Comparison of ENCODE assay signal across 18 mouse cellular contexts in the genomic region with DNA sequence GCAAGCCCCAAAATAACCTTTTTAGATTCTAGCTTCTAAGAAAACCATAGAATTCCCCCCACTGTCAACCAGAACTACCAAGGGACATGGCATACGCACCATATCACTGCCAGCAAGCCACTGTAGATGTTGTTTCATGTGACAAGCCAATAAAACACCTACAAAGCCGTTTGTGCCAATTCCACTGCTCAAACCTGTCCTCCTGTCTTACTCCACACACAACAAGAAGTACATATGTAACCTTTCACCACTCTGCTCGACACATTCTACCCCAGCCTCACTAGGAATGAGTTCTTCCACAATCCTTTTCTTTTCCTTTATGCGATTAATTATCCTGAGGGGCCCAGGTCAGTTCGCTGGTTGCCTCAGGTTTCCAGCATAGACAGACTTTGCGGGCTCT. TPM values are rescaled to one million over a fixed set of nuclear protein-coding genes. Genes with fewer than 3 reads are reported as not detected.
"Had no signal": no experiment of that assay in that cellular context is flagged by ENCODE, and none has a peak within 500 bp of the region (broad histone marks: within the 10 kb centered on the region; RNA-seq: fewer than 3 reads in every experiment).

No protein-coding gene starts in this region.

- H3K27me3 ChIP-seq: lung, embryonic 15.5 days; megakaryocyte, embryonic 14.5 days; midbrain, embryonic 13.5 days; midbrain, embryonic 15.5 days; neural tube, embryonic 12.5 days had no signal

- DNase-seq: thymus, adult 18-20 months; thymus, postnatal 14 days had no signal

- H3K4me2 ChIP-seq: lung, embryonic 15.5 days; midbrain, embryonic 11.5 days; midbrain, embryonic 13.5 days; midbrain, embryonic 15.5 days; neural tube, embryonic 12.5 days had no signal

- H3K9ac ChIP-seq: lung, embryonic 15.5 days; midbrain, embryonic 13.5 days; midbrain, embryonic 15.5 days; neural tube, embryonic 12.5 days had no signal

- H3K27ac ChIP-seq: lung, embryonic 15.5 days; macrophage; midbrain, embryonic 13.5 days; midbrain, embryonic 15.5 days; neural tube, embryonic 12.5 days had no signal

- H3K4me3 ChIP-seq: lung, embryonic 15.5 days; megakaryocyte, embryonic 14.5 days; midbrain, embryonic 13.5 days; midbrain, embryonic 15.5 days; neural tube, embryonic 12.5 days had no signal

- H3K9me3 ChIP-seq: lung, embryonic 15.5 days; midbrain, embryonic 13.5 days; midbrain, embryonic 15.5 days; neural tube, embryonic 12.5 days had no signal

RNA-seq across cellular contexts. Expression of gene Pgbd1, which starts 45.2 kb away (rescaled TPM):
- polyA plus RNA-seq: macrophage had no signal

RNA-seq across cellular contexts. Expression of gene Olfr1367, which starts 48.9 kb away (rescaled TPM):
- polyA plus RNA-seq: lung, adult 2 months; lung, embryonic 15.5 days; lung, postnatal 0 days; macrophage; midbrain, embryonic 11.5 days; midbrain, embryonic 13.5 days; midbrain, embryonic 15.5 days; midbrain, postnatal 0 days; neural tube, embryonic 12.5 days; neural tube, embryonic 14.5 days; spleen, adult 2 months; stomach, embryonic 14.5 days; stomach, embryonic 16.5 days; thymus, postnatal 0 days; urinary bladder, adult 2 months had no signal
